Mouse (Mus musculus) small intestine, adult 2 months (tissue): Measurements from ENCODE around the gene Dntt.

Source experiments
- CTCF ChIP-seq: fragments of 200-500 bp; IDR thresholded peaks from 2 replicates; pipeline ENCODE4 v1.5.1; 2012; ENCODE audit warnings: low read depth, mild to moderate bottlenecking, control low read depth, inconsistent platforms, low read length, moderate library complexity, mixed read lengths; ENCODE audit not compliant: insufficient replicate concordance, insufficient read length; ENCODE audit errors: extremely low read depth
- POLR2A ChIP-seq: fragments of 200-500 bp; IDR thresholded peaks from 2 replicates; pipeline ENCODE4 v1.6.1; 2012; ENCODE audit warnings: low read depth, mild to moderate bottlenecking, control low read depth, inconsistent platforms, low read length, moderate library complexity

GRCm38 (mm10) chr19:41026551-41026950 lies 2.5 kb upstream of the Dntt start:
- no peak for TF ChIP-seq POLR2A
- TF ChIP-seq CTCF: no peak
